7 mouse cellular contexts compared by ENCODE assay signal in the genomic region with DNA sequence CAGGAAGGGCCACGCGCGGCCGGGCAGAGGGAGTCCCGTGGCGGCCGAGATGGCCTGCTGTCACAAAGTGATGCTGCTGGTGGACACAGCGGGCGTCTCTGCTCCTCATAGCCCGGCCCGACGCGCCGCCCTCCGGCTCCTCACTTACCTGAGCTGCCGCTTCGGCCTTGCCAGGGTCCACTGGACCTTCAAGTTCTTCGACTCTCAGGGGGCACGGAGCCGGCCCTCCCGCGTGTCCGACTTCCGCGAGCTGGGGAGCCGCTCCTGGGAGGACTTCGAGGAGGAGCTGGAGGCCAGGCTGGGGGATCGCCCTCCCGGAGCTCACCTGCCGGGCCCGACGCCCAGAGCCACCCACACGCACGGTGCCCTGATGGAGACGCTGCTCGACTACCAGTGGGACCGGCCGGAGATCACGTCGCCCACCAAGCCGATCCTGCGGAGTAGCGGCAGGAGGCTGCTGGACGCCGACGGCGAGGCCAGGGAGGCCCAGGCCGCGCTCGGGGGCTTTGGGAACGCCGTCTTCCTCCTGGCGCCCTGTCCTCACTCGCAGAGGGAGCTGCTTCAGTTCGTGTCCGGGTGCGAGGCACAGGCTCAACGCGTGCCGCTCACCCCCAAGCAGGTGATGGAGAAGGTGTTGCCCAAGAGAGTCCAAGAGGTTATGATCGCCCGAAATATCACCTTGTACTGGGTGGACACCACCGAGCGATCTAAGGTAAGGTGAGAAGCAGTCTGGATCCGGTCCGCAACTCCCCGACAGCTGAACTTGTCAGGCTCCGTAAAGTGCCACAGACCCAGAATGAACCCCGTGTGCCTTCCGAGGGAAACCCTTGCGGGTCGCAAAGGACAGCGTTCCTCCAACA. TPM values are rescaled to one million over a fixed set of nuclear protein-coding genes. Genes with fewer than 3 reads are reported as not detected.
A peak's percentile ranks its signal among the peaks of the same experiment; 100 is the strongest.
DNase-seq lines count a peak whose midpoint lies in the region; ATAC-seq and TF ChIP-seq lines count a peak whose summit lies in the region.

No protein-coding gene starts in this region.

- peaks cover under 1% of the 10 kb centered on the region; the same call in 1 of the 2 replicates for H3K36me3 ChIP-seq in lung, embryonic 15.5 days
- 0 out of 2 replicates have a peak, but pooled peaks cover under 1% of the 10 kb centered on the region for H3K36me3 ChIP-seq in heart, embryonic 15.5 days
- peaks cover 9% of the 10 kb centered on the region for H3K36me3 ChIP-seq in liver, embryonic 16.5 days (ENCODE audit: control insufficient read depth, insufficient read depth)

- ATAC-seq in lung, embryonic 15.5 days (ENCODE audit: borderline replicate concordance, extremely low read depth, low FRiP score, low TSS enrichment), result peak; percentile 10; the same call in 1 of the 2 replicates
- peak; percentile 7; the same call in 1 of the 2 replicates for ATAC-seq in heart, embryonic 15.5 days (replicated peaks; ENCODE audit: insufficient number of reproducible peaks, insufficient read depth, low FRiP score, low read depth)
- peak; percentile 22 for ATAC-seq in liver, embryonic 16.5 days (ENCODE audit: low read depth)

- DNase-seq in lung, adult 18-20 months, result no peak
- DNase-seq in left cerebral cortex, postnatal 4 days, result no peak
- no peak for DNase-seq in frontal cortex, postnatal 25 days (ENCODE audit: low spot score in 2 of 2)

- intact Hi-C loops in left cerebral cortex, postnatal 4 days (cut with DNase I), result no loop called here

- no peak for TF ChIP-seq POLR2A in cortical plate, adult 2 months (IDR thresholded peaks at IDR 0.05; ENCODE audit: extremely low read depth, insufficient read depth, low read length)

- under 1% methylated on average over 73 of the region's 73 CpGs for WGBS in lung, embryonic 15.5 days
- under 1% methylated on average over 72 of the region's 73 CpGs for WGBS in heart, embryonic 15.5 days
- WGBS in liver, embryonic 16.5 days (ENCODE audit: insufficient replicate concordance), result under 1% methylated on average over 73 of the region's 73 CpGs

- no peaks in the 10 kb centered on the region for H3K27me3 ChIP-seq in lung, embryonic 15.5 days
- no peaks in the 10 kb centered on the region for H3K27me3 ChIP-seq in heart, embryonic 15.5 days
- no peaks in the 10 kb centered on the region for H3K27me3 ChIP-seq in liver, embryonic 16.5 days (ENCODE audit: control insufficient read depth, insufficient read depth, low read depth, low read length)

- TF ChIP-seq CTCF in cortical plate, adult 2 months (IDR thresholded peaks at IDR 0.05; ENCODE audit: extremely low read depth, insufficient read depth, low read length), result no peak

- H3K4me2 ChIP-seq in lung, embryonic 15.5 days, result peak overlapping the region; percentile 91
- H3K4me2 ChIP-seq in heart, embryonic 15.5 days, result peak overlapping the region; percentile 99
- peak overlapping the region; percentile 78 for H3K4me2 ChIP-seq in liver, embryonic 16.5 days (ENCODE audit: low read depth, low read length)

- peak overlapping the region; percentile 98 for H3K9ac ChIP-seq in lung, embryonic 15.5 days
- H3K9ac ChIP-seq in heart, embryonic 15.5 days, result peak overlapping the region; percentile 88
- peak overlapping the region; percentile 92 for H3K9ac ChIP-seq in liver, embryonic 16.5 days (ENCODE audit: low read depth, low read length)

- no peaks in the 10 kb centered on the region for H3K9me3 ChIP-seq in lung, embryonic 15.5 days
- H3K9me3 ChIP-seq in heart, embryonic 15.5 days (replicated peaks), result no peaks in the 10 kb centered on the region
- H3K9me3 ChIP-seq in liver, embryonic 16.5 days (replicated peaks; ENCODE audit: control insufficient read depth, low read length), result no peaks in the 10 kb centered on the region

- 0 out of 2 replicates have a peak overlapping the region, but pooled peaks have one; percentile 66 for H3K27ac ChIP-seq in lung, embryonic 15.5 days
- H3K27ac ChIP-seq in cortical plate, adult 2 months (ENCODE audit: insufficient read depth, low read length), result no peak overlapping the region
- peak overlapping the region; percentile 36; the same call in 1 of the 2 replicates for H3K27ac ChIP-seq in heart, embryonic 15.5 days
- H3K27ac ChIP-seq in liver, embryonic 16.5 days (ENCODE audit: low read length), result peak overlapping the region; percentile 64

- H3K4me3 ChIP-seq in lung, embryonic 15.5 days, result peak overlapping the region; percentile 96
- peak overlapping the region; percentile 41 for H3K4me3 ChIP-seq in cortical plate, adult 2 months (ENCODE audit: insufficient read depth, low read length)
- H3K4me3 ChIP-seq in heart, embryonic 15.5 days, result peak overlapping the region; percentile 97
- H3K4me3 ChIP-seq in liver, embryonic 16.5 days (ENCODE audit: low read depth, low read length), result peak overlapping the region; percentile 89

- peaks cover 32% of the 10 kb centered on the region for H3K4me1 ChIP-seq in lung, embryonic 15.5 days
- H3K4me1 ChIP-seq in cortical plate, adult 2 months (ENCODE audit: control insufficient read depth, insufficient read depth, low read length), result no peaks in the 10 kb centered on the region
- peaks cover 29% of the 10 kb centered on the region for H3K4me1 ChIP-seq in heart, embryonic 15.5 days (replicated peaks)
- peaks cover 28% of the 10 kb centered on the region for H3K4me1 ChIP-seq in liver, embryonic 16.5 days (ENCODE audit: control insufficient read depth, low read depth, low read length)

RNA-seq across cellular contexts. Expression of gene Ticrr, which starts 0.5 kb away (rescaled TPM):
- 11.5 and 12.6 TPM in 2 replicates for polyA plus RNA-seq in lung, embryonic 15.5 days (2015; fragmentation: Nextera tagmentation; extraction: Ambion mirVana)
- polyA plus RNA-seq in cortical plate, adult 2 months (2012; rRNA removed), result 0.06 and 0.08 TPM in 2 replicates
- 4.3 and 7.0 TPM in 2 replicates for polyA plus RNA-seq in heart, embryonic 15.5 days (2015; fragmentation: Nextera tagmentation; extraction: Ambion mirVana)
- polyA plus RNA-seq in liver, embryonic 16.5 days (2015; fragmentation: Nextera tagmentation; extraction: Ambion mirVana), result 4.7 and 5.5 TPM in 2 replicates
- 1 to 10 TPM; 2.3 to 2.7 TPM for total RNA-seq in left cerebral cortex, postnatal 4 days (2021)

RNA-seq across cellular contexts. Expression of gene Rhcg, which starts 43.1 kb away (rescaled TPM):
- 0.17 TPM in 1 of 2 replicates, not detected in the other for polyA plus RNA-seq in lung, embryonic 15.5 days (2015; fragmentation: Nextera tagmentation; extraction: Ambion mirVana)
- polyA plus RNA-seq in cortical plate, adult 2 months (2012; rRNA removed), result 0.38 and 0.59 TPM in 2 replicates
- 0.10 TPM in 1 of 2 replicates, not detected in the other for polyA plus RNA-seq in heart, embryonic 15.5 days (2015; fragmentation: Nextera tagmentation; extraction: Ambion mirVana)
- polyA plus RNA-seq in liver, embryonic 16.5 days (2015; fragmentation: Nextera tagmentation; extraction: Ambion mirVana), result 0.15 and 0.18 TPM in 2 replicates
- total RNA-seq in left cerebral cortex, postnatal 4 days (2021), result 1 to 10 TPM; 2.4 to 3.7 TPM

RNA-seq across cellular contexts. Expression of gene Kif7, which starts 55.0 kb away (rescaled TPM):
- 5.0 TPM in 2 replicates for polyA plus RNA-seq in lung, embryonic 15.5 days (2015; fragmentation: Nextera tagmentation; extraction: Ambion mirVana)
- 1.5 TPM in 2 replicates for polyA plus RNA-seq in cortical plate, adult 2 months (2012; rRNA removed)
- polyA plus RNA-seq in heart, embryonic 15.5 days (2015; fragmentation: Nextera tagmentation; extraction: Ambion mirVana), result 1.6 and 2.8 TPM in 2 replicates
- polyA plus RNA-seq in liver, embryonic 16.5 days (2015; fragmentation: Nextera tagmentation; extraction: Ambion mirVana), result 0.19 and 0.22 TPM in 2 replicates
- total RNA-seq in left cerebral cortex, postnatal 4 days (2021), result 1 to 10 TPM; 4.1 to 4.7 TPM

Comparison
In these comparisons a context has a peak if more than half of its experiments do, and no peak if none do; other contexts are left out.
1. H3K4me3 ChIP-seq: peak in every context shown above with its lines; median percentile 97 in heart, embryonic 15.5 days; 96 in lung, embryonic 15.5 days; 89 in liver, embryonic 16.5 days; 41 in cortical plate, adult 2 months.